Mouse (Mus musculus) lung, embryonic 14.5 days (tissue): ENCODE data around the gene Dnaja3. TPM values are rescaled to one million over a fixed set of nuclear protein-coding genes. Genes with fewer than 3 reads are reported as not detected.

Experiments
- ATAC-seq: fragments of 200-750 bp; cut with Nextera tagmentation; 2 replicates; pipeline ENCODE4 v1.8.0; 2017; ENCODE audit warnings: mild to moderate bottlenecking, moderate TSS enrichment, moderate library complexity; ENCODE audit not compliant: insufficient read depth
- DNase-seq: peaks from one replicate; pipeline ENCODE4 v3.0.0-alpha.2; 2015
- H3K27ac ChIP-seq: fragments of 300-500 bp; sonication (generic); 2 replicates; pipeline ENCODE4 v1.5.1; 2014; ENCODE audit warnings: low read depth, mild to moderate bottlenecking, moderate library complexity
- H3K27me3 ChIP-seq: fragments of 300-500 bp; sonication (generic); 2 replicates; pipeline ENCODE4 v1.6.1; 2014; ENCODE audit warnings: low read length, control low read depth; ENCODE audit not compliant: insufficient read depth
- H3K36me3 ChIP-seq: fragments of 300-500 bp; sonication (generic); 2 replicates; pipeline ENCODE4 v1.6.1; 2014; ENCODE audit warnings: control low read depth; ENCODE audit not compliant: insufficient read depth
- H3K4me1 ChIP-seq: fragments of 300-500 bp; sonication (generic); 2 replicates; pipeline ENCODE4 v1.6.1; 2014; ENCODE audit warnings: antibody characterized with exemption, control low read depth; ENCODE audit not compliant: insufficient read depth
- H3K4me2 ChIP-seq: fragments of 300-500 bp; sonication (generic); 2 replicates; pipeline ENCODE4 v1.6.1; 2014; ENCODE audit warnings: mild to moderate bottlenecking
- H3K4me3 ChIP-seq: fragments of 300-500 bp; sonication (generic); 2 replicates; pipeline ENCODE4 v1.5.1; 2014; ENCODE audit warnings: low read depth, low read length
- H3K9ac ChIP-seq: fragments of 300-500 bp; sonication (generic); 2 replicates; pipeline ENCODE4 v1.6.1; 2014
- H3K9me3 ChIP-seq: fragments of 300-500 bp; sonication (generic); 2 replicates; pipeline ENCODE4 v1.6.1; 2016; ENCODE audit warnings: low read depth, low read length, control low read depth
- CTCF ChIP-seq: IDR thresholded peaks from 2 replicates; pipeline ENCODE4 v1.5.1; 2016; ENCODE audit warnings: antibody characterized with exemption, low read depth
- WGBS: fragments of 180-500 bp; shearing (Covaris S2); extraction: QIAGEN DNeasy Blood & Tissue Kit; methylation state at CpG from one replicate; pipeline ENCODE4 v1.1.7; 2014; 5-methylcytosine and 5-hydroxymethylcytosine counted together
- polyA plus RNA-seq: library from polyadenylated mRNA; unstranded; fragments of >200 nt; fragmentation: Nextera tagmentation; extraction: Ambion mirVana; gene quantifications from 2 replicates; pipeline ENCODE4 v1.2.1, GENCODE M21; 2014

Dnaja3 gene
- 58.7 and 59.3 TPM in 2 replicates for polyA plus RNA-seq

DNA sequence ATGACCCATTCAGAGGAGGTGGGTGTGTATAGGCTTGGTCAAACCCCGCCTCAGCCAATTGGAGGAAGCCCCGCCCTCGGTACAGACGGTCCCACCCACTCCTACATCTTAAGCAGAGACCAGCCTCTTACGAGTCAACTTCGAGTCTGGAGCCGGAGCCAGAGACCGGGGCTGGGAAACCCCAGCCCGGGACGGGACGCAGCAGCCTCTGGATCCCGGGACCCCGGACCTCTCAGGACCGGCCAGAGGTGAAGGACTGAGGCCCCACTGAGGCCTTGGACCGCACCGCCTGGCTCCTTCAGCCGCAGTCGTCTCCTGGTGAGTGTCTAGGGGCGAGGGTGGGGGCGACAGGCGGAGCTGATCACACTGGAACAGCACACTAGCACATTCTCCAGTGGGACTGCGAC lies at the start of gene Dnaja3, which contains the start of gene Vasn:
Gene Dnaja3 (plus strand): TSS at position 159 of the 407 bp plus-strand sequence.
Gene Vasn (plus strand): TSS at position 111 of the 407 bp plus-strand sequence.
- DNase-seq = peak; percentile 96
- H3K4me2 ChIP-seq = peak within 1 kb of the TSS; percentile 88
- peak; percentile 92 for ATAC-seq
- TF ChIP-seq CTCF = no peak
- H3K9ac ChIP-seq = peak within 1 kb of the TSS; percentile 82
- H3K9me3 ChIP-seq = no peaks in the 10 kb centered on the region
- H3K4me1 ChIP-seq = peaks cover 34% of the 10 kb centered on the region
- peaks cover 16% of the 10 kb centered on the region; the same call in 1 of the 2 replicates for H3K36me3 ChIP-seq
- 3% methylated on average over 22 of the region's 22 CpGs for WGBS
- H3K27me3 ChIP-seq = no peaks in the 10 kb centered on the region
- peak within 1 kb of the TSS; percentile 81 for H3K4me3 ChIP-seq
- H3K27ac ChIP-seq = peak within 1 kb of the TSS; percentile 93

DNA sequence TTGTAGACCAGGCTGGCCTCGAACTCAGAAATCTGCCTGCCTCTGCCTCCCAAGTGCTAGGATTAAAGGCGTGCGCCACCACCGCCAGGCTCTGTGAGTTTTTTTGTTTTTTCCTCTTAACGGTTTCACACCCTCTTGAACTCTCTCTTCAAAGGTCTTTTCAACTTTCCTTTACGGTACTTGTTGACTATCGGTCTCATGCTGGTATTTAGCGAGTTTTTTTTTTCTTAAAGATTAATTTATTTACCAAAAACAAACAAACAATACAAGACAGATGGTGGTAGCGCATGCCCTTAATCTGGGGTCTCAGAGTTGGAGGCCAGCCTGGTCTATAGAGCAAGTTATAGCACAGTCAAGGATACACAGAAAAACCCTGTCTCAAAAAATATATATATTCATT lies 49.6 kb upstream of the Dnaja3 start:
- DNase-seq (peak; percentile 75), ATAC-seq (no peak)
- no peak overlapping the region for H3K27ac ChIP-seq
- peaks cover 16% of the 10 kb centered on the region for H3K4me1 ChIP-seq
- H3K9me3 ChIP-seq = no peaks in the 10 kb centered on the region
- H3K27me3 ChIP-seq = no peaks in the 10 kb centered on the region
- H3K4me3 ChIP-seq = no peak overlapping the region
- H3K9ac ChIP-seq = no peak overlapping the region
- peaks cover 5% of the 10 kb centered on the region; the same call in 1 of the 2 replicates for H3K36me3 ChIP-seq
- 93% methylated on average over 9 of the region's 9 CpGs for WGBS
- TF ChIP-seq CTCF = no peak
- no peak overlapping the region for H3K4me2 ChIP-seq

DNA sequence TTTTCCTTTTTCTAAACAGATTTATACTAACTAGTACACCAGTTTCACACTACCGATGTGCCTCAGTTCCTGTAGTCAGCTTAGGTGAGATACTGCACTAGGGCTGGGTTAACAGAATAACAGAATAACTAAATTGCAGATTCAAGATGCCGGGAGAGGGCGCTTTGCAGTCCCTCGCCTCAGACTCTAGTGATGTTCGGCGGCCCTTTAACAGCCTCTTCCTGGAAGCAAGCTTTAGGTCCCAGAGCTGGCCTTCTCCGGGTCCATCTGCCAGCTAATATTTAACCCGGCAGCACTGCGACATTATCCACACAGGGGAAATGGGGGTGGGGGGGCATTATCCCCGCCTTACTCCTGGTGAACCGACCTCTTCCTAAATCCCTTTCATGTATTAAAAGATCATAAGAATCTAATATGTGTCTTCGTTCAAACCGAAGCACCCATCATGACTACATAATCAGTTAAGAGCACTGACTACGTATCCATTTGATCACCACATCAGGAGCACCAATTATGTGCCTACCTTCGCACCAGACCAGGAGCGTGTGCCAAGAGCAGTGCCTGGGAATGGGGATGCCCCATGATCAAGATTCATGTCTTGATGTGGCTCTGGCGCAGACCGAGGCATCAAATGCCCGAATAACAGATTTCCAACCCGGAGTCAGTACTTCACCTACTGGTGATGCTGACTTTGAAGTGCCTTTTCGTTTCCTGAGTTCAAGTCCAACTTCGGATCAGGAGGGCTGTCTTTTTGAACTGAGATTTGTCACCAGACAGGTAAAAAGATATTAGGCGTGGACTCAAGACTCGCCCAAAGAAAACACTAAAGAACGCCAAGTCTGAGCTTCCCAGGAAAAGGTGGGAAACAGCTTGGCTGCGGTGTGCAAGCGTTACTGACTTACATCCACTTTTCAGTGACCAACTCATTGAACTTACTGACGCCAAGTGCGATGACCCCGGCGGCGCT lies 46.6 kb upstream of the Dnaja3 start:
- WGBS = 11% methylated on average over 32 of the region's 32 CpGs
- Histone ChIP-seq H3K9me3 (no peaks in the 10 kb centered on the region), H3K4me2 (peak overlapping the region; percentile 88), H3K4me1 (peaks cover 16% of the 10 kb centered on the region), H3K9ac (peak overlapping the region; percentile 86), H3K27ac (peak overlapping the region; percentile 94), H3K27me3 (no peaks in the 10 kb centered on the region), H3K36me3 (peaks cover 5% of the 10 kb centered on the region; the same call in 1 of the 2 replicates), H3K4me3 (peak overlapping the region; percentile 83)
- DNase-seq (peak; percentile 85), ATAC-seq (no peak)
- peak; percentile 64 for TF ChIP-seq CTCF

DNA sequence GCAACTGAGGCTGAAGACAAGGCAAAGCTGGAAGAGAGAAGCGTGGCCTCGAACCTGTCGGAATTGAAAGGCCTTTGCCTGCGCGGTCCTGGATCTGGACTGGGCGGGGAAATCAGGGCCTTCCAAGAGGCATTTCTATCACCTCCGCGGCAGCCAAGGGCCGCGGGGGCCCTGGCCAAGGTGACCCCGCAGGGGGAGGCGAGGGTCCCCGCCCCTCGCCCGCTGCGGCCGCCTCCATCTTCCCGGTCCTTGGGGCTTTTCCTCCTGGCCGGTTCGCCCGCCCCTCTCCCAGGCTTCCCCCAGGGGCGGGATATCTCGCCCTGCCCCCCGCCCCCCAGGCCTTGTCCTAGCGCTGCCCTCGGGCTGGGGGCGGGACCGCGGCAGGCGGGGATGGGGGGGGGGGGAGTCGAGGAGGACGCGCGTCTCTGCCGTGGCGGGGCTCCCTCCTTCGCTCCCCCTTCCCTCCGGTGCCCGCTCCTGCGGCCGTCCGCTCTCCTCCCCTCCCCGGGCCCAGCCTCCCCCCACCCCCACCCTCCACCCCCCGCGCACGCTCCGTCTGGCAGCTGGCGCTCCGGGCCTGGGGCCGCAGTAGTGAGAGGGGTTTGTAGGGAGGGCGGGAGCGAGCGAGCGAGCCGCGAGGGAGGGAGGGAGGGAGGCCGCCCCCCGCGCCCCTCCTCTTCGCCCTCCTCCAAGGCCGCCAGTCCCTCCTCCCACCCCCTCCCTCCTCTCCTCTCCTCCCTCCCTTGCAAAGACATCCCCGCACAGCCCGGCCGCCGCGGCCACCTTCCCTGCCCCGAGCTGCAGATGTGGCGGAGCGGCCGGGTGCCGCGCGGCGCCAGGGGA lies 45.6 kb upstream of the Dnaja3 start, which contains the start of gene Glis2:
Gene Glis2 (plus strand): TSS at position 743 of the 843 bp plus-strand sequence.
- H3K4me1 ChIP-seq = peaks cover 22% of the 10 kb centered on the region
- ATAC-seq = peak; percentile 87
- no peaks in the 10 kb centered on the region for H3K9me3 ChIP-seq
- TF ChIP-seq CTCF = no peak
- DNase-seq = peak; percentile 88
- H3K4me3 ChIP-seq = peak within 1 kb of the TSS; percentile 83
- H3K4me2 ChIP-seq = peak within 1 kb of the TSS; percentile 88
- H3K27ac ChIP-seq = peak within 1 kb of the TSS; percentile 94
- H3K27me3 ChIP-seq = no peaks in the 10 kb centered on the region
- peak within 1 kb of the TSS; percentile 86 for H3K9ac ChIP-seq
- WGBS = 0% methylated on average over 40 of the region's 74 CpGs
- peaks cover 5% of the 10 kb centered on the region; the same call in 1 of the 2 replicates for H3K36me3 ChIP-seq

DNA sequence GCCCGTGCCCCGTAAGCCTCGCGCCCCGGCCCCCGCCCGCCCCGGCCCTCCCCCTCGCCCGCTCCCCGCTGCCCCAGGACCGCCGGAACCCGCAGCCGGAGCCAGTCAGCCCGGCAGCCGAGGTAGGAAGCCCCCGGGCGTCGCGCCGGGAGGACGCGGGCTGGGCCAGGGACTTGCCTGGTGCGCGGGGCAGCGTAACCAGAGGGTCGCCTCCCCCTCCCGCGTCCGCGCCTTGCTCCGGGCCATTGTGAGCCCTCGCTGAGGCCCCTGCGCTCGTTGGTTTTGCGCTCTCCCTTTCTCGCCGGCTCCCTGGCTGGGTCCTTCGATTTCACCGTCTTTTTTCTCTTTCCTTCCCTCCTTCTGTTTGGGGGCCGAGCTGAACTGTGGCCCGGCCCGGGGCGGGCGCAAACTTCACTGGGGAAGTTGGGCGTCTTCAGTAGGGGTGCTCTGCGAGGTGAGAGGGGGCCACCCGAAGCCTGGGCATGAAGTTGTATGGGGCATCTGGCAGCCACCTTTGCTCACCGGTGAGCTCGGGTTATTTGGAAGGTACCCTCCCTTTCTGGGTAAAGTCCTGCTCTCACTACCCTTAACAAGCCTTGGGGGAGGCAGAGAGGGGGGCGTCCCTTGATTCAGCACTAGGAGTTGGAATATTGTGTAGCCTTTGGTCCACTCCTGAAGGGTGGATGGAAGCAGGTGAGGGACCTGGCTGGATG lies 44.8 kb upstream of the Dnaja3 start:
- ATAC-seq = peak; percentile 52
- H3K4me1 ChIP-seq = peaks cover 23% of the 10 kb centered on the region
- DNase-seq = peak; percentile 68
- WGBS = under 1% methylated on average over 47 of the region's 52 CpGs
- peak overlapping the region; percentile 86 for H3K9ac ChIP-seq
- H3K27ac ChIP-seq = peak overlapping the region; percentile 94
- no peaks in the 10 kb centered on the region for H3K27me3 ChIP-seq
- peak overlapping the region; percentile 83 for H3K4me3 ChIP-seq
- H3K36me3 ChIP-seq = peaks cover 5% of the 10 kb centered on the region; the same call in 1 of the 2 replicates
- no peaks in the 10 kb centered on the region for H3K9me3 ChIP-seq
- peak overlapping the region; percentile 88 for H3K4me2 ChIP-seq
- TF ChIP-seq CTCF = no peak

DNA sequence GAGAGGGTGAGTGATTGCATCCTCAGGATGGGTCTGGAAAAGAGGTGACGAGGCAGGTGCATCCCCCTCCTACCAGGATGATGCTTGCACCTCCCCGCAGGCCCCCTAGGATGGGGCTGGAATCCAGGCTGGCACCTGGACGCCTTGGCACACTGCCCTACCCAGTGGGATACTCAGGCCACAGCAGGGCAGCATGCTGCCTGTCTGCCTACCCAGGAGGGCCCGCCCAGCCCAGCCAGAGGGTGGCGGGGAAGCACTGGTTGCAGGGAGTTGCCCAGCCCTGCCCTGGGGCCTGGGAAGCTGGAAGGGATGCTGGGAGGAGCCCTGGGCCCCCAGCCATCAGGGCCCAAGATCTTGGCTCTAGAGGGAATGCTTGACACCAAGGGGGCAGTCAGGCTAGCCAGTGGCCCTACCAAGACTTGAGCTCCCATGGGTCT lies 44.2 kb upstream of the Dnaja3 start:
- H3K4me1 ChIP-seq = peaks cover 23% of the 10 kb centered on the region
- 3% methylated on average over 5 of the region's 5 CpGs for WGBS
- DNase-seq = peak; percentile 52
- TF ChIP-seq CTCF = peak; percentile 20; the same call in 1 of the 2 replicates
- peak overlapping the region; percentile 88 for H3K4me2 ChIP-seq
- ATAC-seq = peak; percentile 23
- H3K9me3 ChIP-seq = no peaks in the 10 kb centered on the region
- peaks cover 2% of the 10 kb centered on the region; the same call in 1 of the 2 replicates for H3K36me3 ChIP-seq
- no peaks in the 10 kb centered on the region for H3K27me3 ChIP-seq
- H3K4me3 ChIP-seq = peak overlapping the region; percentile 83
- H3K9ac ChIP-seq = peak overlapping the region; percentile 86
- peak overlapping the region; percentile 94 for H3K27ac ChIP-seq
